Mouse (Mus musculus): ENCODE data around the gene Camp. TPM values are rescaled to one million over a fixed set of nuclear protein-coding genes. Genes with fewer than 3 reads are reported as not detected.
"Not testable (repeated sequence)": the region's sequence is repeated elsewhere in the genome, so short reads cannot be mapped to it uniquely, and the experiment has no call there.

Camp gene
- polyA plus RNA-seq, 1 experiment from 2014 or later, result 2.0 TPM

DNA sequence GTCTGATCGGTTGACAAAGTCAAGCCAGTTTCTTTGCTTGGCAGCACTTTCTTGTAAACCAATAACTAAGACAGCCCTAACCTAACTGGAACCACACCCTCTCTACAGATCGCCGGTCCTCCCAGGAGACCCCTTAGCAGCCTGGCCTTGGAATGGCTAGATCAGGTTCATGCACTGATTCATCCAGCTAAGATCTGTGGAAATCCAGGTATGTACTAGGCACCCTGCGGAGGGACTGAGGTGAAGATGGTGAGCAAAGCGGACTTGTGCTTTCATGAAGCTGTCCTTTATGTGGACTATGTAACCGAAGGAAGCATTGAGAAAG is 16.4 kb downstream of the Camp start:
- peaks cover 9% of the 10 kb centered on the region for H3K4me1 ChIP-seq (replicated peaks)
- H3K36me3 ChIP-seq, result peaks cover 5% of the 10 kb centered on the region
- peak overlapping the region; percentile 76 for H3K9ac ChIP-seq
- WGBS, result 4% methylated on average over 6 of the region's 6 CpGs
- no peaks in the 10 kb centered on the region for H3K9me3 ChIP-seq (replicated peaks)
- ATAC-seq (replicated peaks; ENCODE audit: insufficient number of reproducible peaks, insufficient read depth, low FRiP score, low read depth), result peak; percentile 26; the same call in 1 of the 2 replicates
- peak overlapping the region; percentile 85; the same call in 1 of the 2 replicates for H3K27ac ChIP-seq
- H3K4me3 ChIP-seq, result peak overlapping the region; percentile 70
- peak overlapping the region; percentile 88 for H3K4me2 ChIP-seq
- H3K27me3 ChIP-seq, result no peaks in the 10 kb centered on the region

DNA sequence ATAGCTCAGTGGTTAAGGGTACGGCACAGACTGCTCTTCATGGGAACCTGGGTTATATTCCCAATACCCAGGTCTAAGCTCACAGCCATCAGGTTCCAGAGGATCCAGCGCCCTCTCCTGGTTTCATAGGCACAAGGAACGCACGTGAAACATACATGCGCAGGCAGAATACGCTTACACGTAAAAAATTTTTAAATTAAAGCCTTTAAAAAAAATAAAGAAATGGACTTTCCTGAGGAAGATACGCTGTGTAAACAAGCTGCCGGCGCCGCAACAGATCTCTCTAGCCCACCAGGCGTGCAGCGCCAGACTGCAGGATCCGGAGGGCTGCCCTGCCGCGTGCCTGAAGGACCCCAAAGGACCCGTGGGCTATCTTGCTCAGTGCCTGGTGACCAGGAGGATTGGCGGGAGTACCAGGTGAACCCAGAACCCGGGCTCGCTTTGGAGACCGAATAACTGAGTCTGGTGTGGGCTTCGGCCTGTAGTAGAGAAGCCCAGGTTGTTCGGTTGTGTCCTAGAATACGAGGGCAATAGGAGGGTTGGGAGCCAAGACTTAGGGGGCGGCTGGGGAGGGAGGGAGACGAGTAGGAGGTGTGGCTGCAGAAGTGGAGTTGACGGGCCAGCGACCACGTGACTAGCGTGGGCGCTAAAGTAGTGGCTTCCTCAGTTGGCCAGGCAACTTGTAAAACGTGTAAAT is 16.9 kb downstream of the Camp start, which contains the start of gene Nme6:
Gene Nme6, plus strand, starts transcription at position 359 of the 697 bp plus-strand sequence.
- peak; percentile 93 for ATAC-seq (replicated peaks; ENCODE audit: insufficient number of reproducible peaks, insufficient read depth, low FRiP score, low read depth)
- peak within 1 kb of the TSS; percentile 85 for H3K27ac ChIP-seq
- H3K4me1 ChIP-seq (replicated peaks), result peaks cover 9% of the 10 kb centered on the region
- H3K36me3 ChIP-seq, result peaks cover 5% of the 10 kb centered on the region
- peak within 1 kb of the TSS; percentile 88 for H3K4me2 ChIP-seq
- H3K4me3 ChIP-seq, result peak within 1 kb of the TSS; percentile 70
- H3K9ac ChIP-seq, result peak within 1 kb of the TSS; percentile 76
- no peaks in the 10 kb centered on the region for H3K27me3 ChIP-seq
- no peaks in the 10 kb centered on the region for H3K9me3 ChIP-seq (replicated peaks)
- under 1% methylated on average over 32 of the region's 32 CpGs for WGBS

DNA sequence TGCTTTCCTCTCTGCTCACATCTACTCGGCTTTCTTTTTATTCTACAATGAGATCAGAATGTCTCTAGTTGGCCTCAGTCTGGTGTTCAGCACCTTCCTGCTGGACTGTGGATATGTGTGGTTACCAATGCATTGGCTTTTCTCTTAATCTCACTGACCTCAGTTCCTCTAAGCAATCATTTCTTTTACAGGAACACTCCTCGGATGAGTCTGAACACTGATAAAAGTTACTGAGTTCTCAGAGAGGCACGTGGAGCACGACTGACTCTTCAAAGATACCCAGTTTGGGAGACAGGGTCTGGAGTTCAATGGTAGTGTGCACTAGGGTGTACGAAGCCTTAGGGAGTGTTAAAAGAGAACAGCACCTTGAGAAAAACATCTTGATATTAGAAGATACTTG is 23.2 kb downstream of the Camp start:
- H3K9me3 ChIP-seq (replicated peaks), result no peaks in the 10 kb centered on the region
- no peak overlapping the region for H3K9ac ChIP-seq
- no peak overlapping the region for H3K4me3 ChIP-seq
- no peaks in the 10 kb centered on the region for H3K27me3 ChIP-seq
- 52% methylated on average over 5 of the region's 5 CpGs for WGBS
- no peak overlapping the region for H3K4me2 ChIP-seq
- no peak overlapping the region for H3K27ac ChIP-seq
- no peak for ATAC-seq (replicated peaks; ENCODE audit: insufficient number of reproducible peaks, insufficient read depth, low FRiP score, low read depth)
- no peaks in the 10 kb centered on the region for H3K4me1 ChIP-seq (replicated peaks)
- no peaks in the 10 kb centered on the region for H3K36me3 ChIP-seq

DNA sequence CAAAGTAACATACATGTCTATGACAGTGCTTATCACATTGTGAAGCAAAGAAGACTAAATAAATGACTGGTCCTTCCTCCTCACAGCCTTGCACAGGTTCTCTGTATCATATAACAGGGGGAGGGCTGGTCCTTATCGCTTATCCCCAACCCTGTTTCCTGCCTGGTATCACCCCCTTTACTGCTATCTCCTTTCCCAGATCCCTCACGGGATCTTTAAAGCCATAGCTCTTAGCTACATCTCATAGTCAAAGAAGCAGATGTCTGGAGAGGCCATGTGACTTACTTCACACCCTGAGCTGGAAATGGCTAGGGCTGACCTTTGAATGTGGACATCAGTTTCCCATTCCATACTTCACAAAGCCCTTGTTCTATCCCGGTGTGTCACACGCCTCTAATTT is 23.7 kb downstream of the Camp start:
- ATAC-seq (replicated peaks; ENCODE audit: insufficient number of reproducible peaks, insufficient read depth, low FRiP score, low read depth), result no peak
- no peak overlapping the region for H3K27ac ChIP-seq
- H3K36me3 ChIP-seq, result no peaks in the 10 kb centered on the region
- H3K9ac ChIP-seq, result no peak overlapping the region
- 49% methylated on average over 4 of the region's 4 CpGs for WGBS
- no peak overlapping the region for H3K4me3 ChIP-seq
- no peaks in the 10 kb centered on the region for H3K27me3 ChIP-seq
- no peaks in the 10 kb centered on the region for H3K9me3 ChIP-seq (replicated peaks)
- H3K4me1 ChIP-seq (replicated peaks), result no peaks in the 10 kb centered on the region
- H3K4me2 ChIP-seq, result no peak overlapping the region

DNA sequence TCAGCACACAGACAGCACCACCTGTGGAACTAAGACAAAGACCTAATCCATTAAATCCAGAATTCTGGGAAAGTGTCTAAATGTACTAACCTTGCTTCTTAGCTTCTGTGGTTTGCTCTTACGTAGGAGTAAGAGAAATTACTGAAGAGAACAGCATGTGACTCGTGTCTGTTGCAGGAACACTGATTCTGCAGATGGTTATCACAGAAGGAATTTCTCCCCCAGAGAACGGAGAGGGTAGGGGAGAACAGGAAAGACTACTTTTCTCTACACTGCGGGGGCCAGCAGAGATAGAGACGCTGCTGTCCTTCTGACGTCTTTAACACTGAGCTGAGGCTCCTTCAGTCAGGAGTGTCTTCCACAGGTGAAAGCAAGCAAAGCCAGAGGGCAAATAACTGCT is 33.1 kb downstream of the Camp start:
- ATAC-seq (replicated peaks; ENCODE audit: insufficient number of reproducible peaks, insufficient read depth, low FRiP score, low read depth), result no peak
- Histone ChIP-seq H3K27ac (no peak overlapping the region), H3K36me3 (no peaks in the 10 kb centered on the region), H3K4me1 (replicated peaks) (peaks cover 5% of the 10 kb centered on the region; the same call in 1 of the 2 replicates), H3K4me2 (no peak overlapping the region), H3K9me3 (replicated peaks) (no peaks in the 10 kb centered on the region), H3K9ac (no peak overlapping the region), H3K4me3 (no peak overlapping the region), H3K27me3 (peaks cover 5% of the 10 kb centered on the region; the same call in 1 of the 2 replicates)
- 35% methylated on average over 6 of the region's 6 CpGs for WGBS

DNA sequence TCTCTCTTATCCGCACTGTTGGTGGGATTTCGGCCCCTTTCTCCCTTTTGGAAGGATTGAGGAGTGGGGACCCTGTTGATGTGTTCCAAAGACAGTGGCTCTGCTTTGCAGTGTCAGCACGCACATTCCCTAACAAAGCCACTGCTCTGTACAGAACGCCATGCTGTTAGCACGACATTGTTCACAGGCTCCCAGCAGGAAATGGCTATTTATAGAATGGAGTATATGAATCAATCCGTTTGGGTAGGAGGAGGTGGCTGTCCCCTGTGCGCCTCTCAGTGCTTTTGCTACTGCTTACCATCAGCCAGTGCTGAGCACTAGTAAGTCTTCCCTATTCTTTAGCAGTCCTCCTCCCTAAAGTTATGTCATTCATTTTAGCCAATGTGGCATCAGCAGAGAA is 36.0 kb downstream of the Camp start:
- H3K4me3 ChIP-seq, result no peak overlapping the region
- 0 out of 2 replicates have a peak, but pooled peaks have one; percentile 62 for ATAC-seq (replicated peaks; ENCODE audit: insufficient number of reproducible peaks, insufficient read depth, low FRiP score, low read depth)
- H3K4me1 ChIP-seq (replicated peaks), result peaks cover 5% of the 10 kb centered on the region; the same call in 1 of the 2 replicates
- H3K4me2 ChIP-seq, result 0 out of 2 replicates have a peak overlapping the region, but pooled peaks have one; percentile 6
- H3K9ac ChIP-seq, result no peak overlapping the region
- H3K27me3 ChIP-seq, result peaks cover 5% of the 10 kb centered on the region; the same call in 1 of the 2 replicates
- H3K36me3 ChIP-seq, result no peaks in the 10 kb centered on the region
- no peaks in the 10 kb centered on the region for H3K9me3 ChIP-seq (replicated peaks)
- 33% methylated on average over 7 of the region's 7 CpGs for WGBS
- no peak overlapping the region for H3K27ac ChIP-seq

DNA sequence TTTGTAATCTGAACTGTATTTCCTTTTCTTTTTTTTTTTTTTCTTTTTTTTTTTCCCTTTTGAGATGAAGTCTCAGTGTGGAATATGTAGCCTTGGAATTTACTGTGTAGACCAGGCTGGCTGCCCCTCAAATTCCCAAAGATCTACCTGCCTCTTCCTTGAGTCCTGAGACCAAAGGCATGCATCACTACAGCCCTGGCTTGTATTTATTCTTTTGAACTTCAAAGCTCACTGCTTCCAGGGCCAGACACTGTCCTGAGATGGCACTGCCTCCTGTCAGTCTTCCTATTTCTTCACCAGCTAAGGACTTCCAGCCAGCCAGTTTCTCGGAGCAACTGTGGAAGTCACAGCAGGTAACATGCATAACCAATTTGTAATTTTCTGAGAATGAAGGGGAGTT is 37.4 kb downstream of the Camp start, which contains the start of gene Spink8:
Gene Spink8, plus strand, starts transcription at position 301 of the 400 bp plus-strand sequence.
- Histone ChIP-seq H3K27ac (no peak within 1 kb of the TSS), H3K9ac (no peak within 1 kb of the TSS), H3K27me3 (peaks cover 5% of the 10 kb centered on the region; the same call in 1 of the 2 replicates), H3K4me2 (no peak within 1 kb of the TSS), H3K4me3 (no peak within 1 kb of the TSS), H3K36me3 (no peaks in the 10 kb centered on the region), H3K4me1 (replicated peaks) (peaks cover 5% of the 10 kb centered on the region; the same call in 1 of the 2 replicates), H3K9me3 (replicated peaks) (no peaks in the 10 kb centered on the region)
- WGBS, result 67% methylated on average over 1 of the region's 1 CpGs
- no peak for ATAC-seq (replicated peaks; ENCODE audit: insufficient number of reproducible peaks, insufficient read depth, low FRiP score, low read depth)

DNA sequence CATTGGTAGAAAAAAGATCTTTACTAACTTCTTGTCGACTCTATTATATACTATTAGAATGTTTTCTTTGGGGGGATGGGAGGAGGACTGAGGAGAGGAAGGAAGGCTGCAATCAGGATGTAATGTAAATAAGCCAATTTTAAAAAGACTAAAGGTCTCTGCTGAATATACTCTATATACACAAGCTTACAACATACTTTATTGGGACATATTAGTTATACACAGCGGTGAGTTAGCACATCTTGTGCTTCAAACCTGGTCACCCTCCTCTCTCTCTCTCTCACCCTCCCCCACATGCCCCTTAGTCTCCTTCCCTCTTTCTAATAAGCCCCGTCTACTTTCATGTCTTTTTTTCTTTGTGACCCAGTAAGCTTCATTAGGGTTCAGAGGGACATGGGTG is 41.5 kb downstream of the Camp start:
- no peaks in the 10 kb centered on the region for H3K9me3 ChIP-seq (replicated peaks)
- no peak overlapping the region for H3K4me3 ChIP-seq
- 46% methylated on average over 3 of the region's 3 CpGs for WGBS
- H3K4me2 ChIP-seq, result no peak overlapping the region
- H3K36me3 ChIP-seq, result no peaks in the 10 kb centered on the region
- no peak for ATAC-seq (replicated peaks; ENCODE audit: insufficient number of reproducible peaks, insufficient read depth, low FRiP score, low read depth)
- no peak overlapping the region for H3K27ac ChIP-seq
- no peaks in the 10 kb centered on the region for H3K27me3 ChIP-seq
- H3K4me1 ChIP-seq (replicated peaks), result no peaks in the 10 kb centered on the region
- no peak overlapping the region for H3K9ac ChIP-seq

DNA sequence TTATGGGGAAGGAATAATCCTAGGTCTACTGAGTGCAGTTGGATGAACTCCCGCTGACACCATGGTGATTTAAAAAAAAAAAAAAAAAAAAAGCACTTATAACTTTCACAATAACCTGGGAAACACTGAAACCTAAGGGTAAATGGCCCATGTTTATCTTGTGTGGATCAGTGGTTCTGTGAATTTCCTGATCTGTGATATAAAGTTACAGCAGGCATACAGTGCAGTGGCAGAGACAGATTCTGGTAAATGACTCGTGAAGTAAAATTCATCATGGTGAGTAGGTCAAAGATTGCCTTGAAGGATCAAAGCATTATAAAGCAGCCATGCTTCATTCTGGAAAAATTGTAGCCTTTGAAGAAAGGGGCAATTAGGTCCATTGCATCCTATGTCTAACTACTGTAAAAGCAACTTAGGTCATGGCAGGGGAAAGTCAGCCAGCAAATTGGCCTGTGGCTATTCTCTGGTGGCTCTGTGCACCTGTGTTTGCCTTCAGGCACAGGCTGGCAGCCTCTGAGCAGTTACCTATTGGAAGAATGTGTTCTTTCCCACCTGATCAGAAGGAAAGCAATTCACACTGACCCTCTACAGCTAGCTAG is 42.6 kb downstream of the Camp start:
- Histone ChIP-seq H3K27ac (no peak overlapping the region), H3K36me3 (no peaks in the 10 kb centered on the region), H3K27me3 (no peaks in the 10 kb centered on the region), H3K4me3 (no peak overlapping the region), H3K9ac (no peak overlapping the region), H3K4me1 (replicated peaks) (no peaks in the 10 kb centered on the region), H3K9me3 (replicated peaks) (no peaks in the 10 kb centered on the region), H3K4me2 (no peak overlapping the region)
- 78% methylated on average over 2 of the region's 2 CpGs for WGBS
- ATAC-seq (replicated peaks; ENCODE audit: insufficient number of reproducible peaks, insufficient read depth, low FRiP score, low read depth), result no peak

DNA sequence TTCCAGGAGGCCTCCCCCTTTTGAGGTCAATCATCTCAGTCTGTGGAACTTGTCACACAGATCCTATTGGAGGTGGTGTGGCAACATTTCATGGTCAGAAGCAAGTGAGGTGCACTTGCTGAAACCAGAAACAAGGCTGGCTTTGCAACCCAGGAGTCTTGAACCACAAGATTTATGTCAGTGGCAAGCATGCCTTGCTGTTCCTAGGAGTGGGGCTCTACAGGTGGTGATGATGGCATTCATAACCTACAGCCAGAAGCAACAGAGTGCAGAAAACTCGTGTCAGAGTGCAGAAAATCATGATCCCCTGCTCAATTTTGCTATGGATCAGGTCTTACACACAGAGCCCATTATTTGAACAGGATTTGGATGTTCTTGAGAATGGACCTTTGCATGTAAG is 43.2 kb downstream of the Camp start:
- H3K27ac ChIP-seq, result no peak overlapping the region

DNA sequence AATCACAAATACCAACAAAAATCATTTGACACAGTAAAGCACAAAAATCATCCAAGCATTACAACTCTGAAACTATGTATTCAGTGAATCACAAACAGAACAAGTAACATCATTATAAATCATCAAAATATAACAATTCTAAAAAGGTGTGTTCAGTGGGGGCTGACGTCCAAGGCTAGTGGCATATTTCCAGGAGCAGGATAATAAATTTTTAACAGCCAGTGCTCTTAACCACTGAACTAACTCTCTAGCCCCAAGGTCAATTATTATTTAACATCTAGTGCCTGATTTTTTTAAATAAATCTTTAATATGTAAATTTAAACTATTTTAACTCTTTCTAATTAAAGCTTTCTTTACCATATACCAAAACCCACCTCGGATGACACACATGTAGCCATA is 43.8 kb downstream of the Camp start:
- 77% methylated on average over 2 of the region's 2 CpGs for WGBS

More for the DNA sequence above, 43.2 kb downstream of the Camp start:
- no peaks in the 10 kb centered on the region for H3K9me3 ChIP-seq (replicated peaks)
- H3K9ac ChIP-seq, result no peak overlapping the region
- no peaks in the 10 kb centered on the region for H3K4me1 ChIP-seq (replicated peaks)
- H3K36me3 ChIP-seq, result no peaks in the 10 kb centered on the region
- no peak for ATAC-seq (replicated peaks; ENCODE audit: insufficient number of reproducible peaks, insufficient read depth, low FRiP score, low read depth)
- H3K27me3 ChIP-seq, result no peaks in the 10 kb centered on the region
- H3K4me3 ChIP-seq, result no peak overlapping the region
- no peak overlapping the region for H3K4me2 ChIP-seq
- WGBS, result 21% methylated on average over 1 of the region's 1 CpGs

More for the DNA sequence above, 43.8 kb downstream of the Camp start:
- not testable (repeated sequence) for H3K4me1 ChIP-seq (replicated peaks); ATAC-seq (replicated peaks; ENCODE audit: insufficient number of reproducible peaks, insufficient read depth, low FRiP score, low read depth); H3K36me3 ChIP-seq; H3K27ac ChIP-seq; H3K4me3 ChIP-seq; H3K27me3 ChIP-seq; H3K9ac ChIP-seq; H3K9me3 ChIP-seq (replicated peaks); H3K4me2 ChIP-seq

Data from heart, embryonic 15.5 days (tissue).